Mouse (Mus musculus) right cerebral cortex, postnatal 14 days (tissue): ENCODE measurements around the gene Upk3b.

ENCODE experiments used
- DNase-seq: peaks from one replicate; pipeline ENCODE4 v3.0.0; 2022

Gene Upk3b

GRCm38 (mm10) chr5:136077001-136077550 is 38.8 kb downstream of the Upk3b start:
- no peak for DNase-seq

DNA sequence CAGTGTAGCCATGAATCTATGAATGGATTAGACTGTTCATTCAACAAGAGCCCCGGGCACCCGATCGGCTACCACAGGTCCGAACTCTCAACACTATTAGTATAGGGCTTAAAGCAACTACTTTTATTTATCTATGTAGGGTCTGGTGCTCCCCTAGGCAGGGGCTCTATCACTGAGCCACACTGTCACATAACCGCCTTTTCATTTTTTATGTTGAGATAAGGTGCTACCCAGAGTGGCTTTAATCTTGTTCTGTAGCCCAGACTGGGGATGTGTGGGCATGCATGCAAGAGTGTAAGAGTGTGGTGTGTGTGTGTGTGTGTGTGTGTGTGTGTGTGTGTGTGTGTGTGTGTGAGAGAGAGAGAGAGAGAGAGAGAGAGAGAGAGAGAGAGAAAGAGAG is 39.8 kb downstream of the Upk3b start:
- no peak for DNase-seq

- no peak for DNase-seq
Measured at GRCm38 (mm10) chr5:136082345-136082744, 44.0 kb downstream of the Upk3b start.

DNA sequence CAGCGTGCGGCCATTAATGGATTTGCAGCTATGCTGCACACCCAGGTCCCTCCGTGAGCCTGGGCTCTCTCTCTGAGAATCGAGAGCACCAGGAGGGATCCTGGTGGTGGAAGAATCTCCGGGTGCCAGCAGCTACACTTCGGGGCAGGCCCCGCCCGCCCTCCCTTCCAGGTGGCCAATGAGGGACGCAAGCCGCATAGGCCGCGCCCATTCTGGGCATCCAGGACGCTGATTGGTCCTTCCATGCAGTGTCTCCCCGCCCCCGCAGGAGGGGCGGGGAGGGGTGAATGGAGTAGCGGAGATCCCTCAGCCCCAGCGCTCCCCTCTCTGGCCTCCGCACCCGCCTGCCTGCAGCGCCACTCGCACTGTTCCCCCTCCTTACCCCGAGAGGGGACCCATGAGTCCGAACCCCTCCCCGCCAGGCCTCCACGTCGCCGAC is 45.4 kb downstream of the Upk3b start, which contains the start of gene Rasa4:
Gene Rasa4 (plus strand): TSS at position 248 of the 439 bp plus-strand sequence.
- DNase-seq = peak; percentile 90

GRCm38 (mm10) chr5:136084144-136084881 is 46.0 kb downstream of the Upk3b start:
- DNase-seq = no peak

- DNase-seq = no peak
Measured at GRCm38 (mm10) chr5:136084891-136085651, 46.8 kb downstream of the Upk3b start.

DNA sequence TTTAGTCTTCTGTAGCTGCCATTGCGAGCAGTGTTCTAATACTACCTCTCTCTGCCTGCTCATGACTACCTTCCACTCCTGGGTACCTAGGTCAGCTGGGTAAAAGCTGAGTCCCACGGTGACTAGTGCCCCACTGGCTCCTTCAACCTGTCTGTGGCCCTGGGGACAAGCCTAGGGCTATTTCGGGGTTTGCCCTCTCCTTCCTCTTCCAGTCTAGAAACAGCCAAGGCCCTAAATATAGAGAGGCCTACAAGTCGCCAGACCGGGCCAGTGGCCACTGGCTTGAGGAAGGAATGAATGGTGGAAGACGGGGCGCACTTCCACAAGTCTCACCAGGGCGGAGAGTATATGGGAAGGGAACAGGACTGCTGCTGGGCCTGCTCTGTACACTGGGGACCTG is 48.0 kb downstream of the Upk3b start:
- DNase-seq = no peak

- DNase-seq = no peak
Measured at GRCm38 (mm10) chr5:136088821-136089575, 50.7 kb downstream of the Upk3b start.

DNA sequence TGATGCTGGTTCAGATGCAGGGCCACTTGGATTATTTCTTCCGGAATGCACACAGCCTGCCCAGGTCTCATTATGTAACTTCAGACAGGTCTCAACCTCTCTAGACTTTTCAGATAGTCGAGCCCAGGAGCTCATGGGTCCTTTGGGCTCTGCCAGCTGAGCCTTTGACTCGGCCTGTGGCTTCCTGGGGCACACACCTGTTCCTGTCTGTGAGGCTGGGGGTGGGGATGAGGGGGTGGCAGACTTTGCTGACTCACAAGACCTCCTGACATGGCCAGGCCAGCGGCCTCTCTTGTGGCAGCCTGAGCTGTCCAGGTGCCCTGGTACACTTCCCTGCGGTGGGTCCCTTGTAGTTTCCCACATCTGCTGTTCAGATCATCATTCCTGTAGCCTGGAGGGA is 53.6 kb downstream of the Upk3b start:
- DNase-seq = no peak

DNA sequence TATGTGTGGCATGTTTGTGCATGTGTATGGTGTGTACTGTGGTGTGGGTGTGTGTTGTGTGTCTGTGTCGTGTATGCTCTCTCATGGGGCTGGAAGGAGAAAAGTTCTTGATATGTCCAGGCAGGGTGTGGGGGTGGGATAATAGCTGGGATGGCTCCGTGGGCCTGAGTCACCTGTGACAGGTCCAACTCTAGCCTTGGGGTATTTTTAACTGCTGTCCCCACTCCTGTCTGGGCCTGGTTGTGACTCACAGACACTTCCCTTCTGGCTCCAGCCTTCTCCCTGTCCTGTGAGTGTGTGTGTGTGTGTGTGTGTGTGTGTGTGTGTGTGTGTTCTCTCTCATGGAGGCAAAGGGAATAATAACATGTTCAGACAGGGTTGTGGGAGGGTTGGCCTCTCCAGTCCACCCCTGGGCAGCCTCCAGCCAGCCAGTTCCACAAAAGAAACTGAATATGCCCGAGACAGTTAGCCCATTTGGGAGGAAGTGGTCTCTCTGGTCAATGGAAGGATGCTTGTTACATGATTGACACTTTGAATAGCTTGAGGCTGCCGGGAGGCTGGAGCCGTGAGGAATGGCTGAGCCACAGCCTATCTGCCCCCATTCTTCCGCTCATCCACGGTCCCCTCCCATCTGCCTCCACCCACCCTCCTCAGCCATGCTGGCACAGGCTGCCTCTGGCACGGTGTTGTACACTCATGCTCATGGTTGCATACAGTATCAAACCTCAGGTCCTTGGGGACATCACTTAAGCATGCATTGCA is 56.1 kb downstream of the Upk3b start:
- DNase-seq = no peak

DNA sequence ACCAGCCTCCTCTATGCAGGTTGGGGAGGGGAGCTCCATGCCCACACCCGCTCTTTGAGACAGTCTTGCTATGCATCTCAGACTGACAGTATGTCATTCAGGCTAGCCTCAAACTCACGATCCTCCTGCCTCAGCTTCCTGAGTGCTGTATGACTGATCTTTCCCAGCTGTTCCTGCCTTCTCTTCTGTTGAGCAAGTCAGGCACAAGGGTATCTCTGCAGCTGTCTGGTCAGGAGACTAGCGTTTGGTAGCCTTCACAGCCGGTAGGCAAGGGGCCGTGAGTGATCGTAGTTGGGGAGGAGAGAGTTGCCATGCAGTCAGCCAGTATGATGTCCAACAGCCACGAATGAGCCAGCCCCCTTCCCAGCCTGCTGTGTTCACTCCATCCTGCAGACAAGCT is 56.8 kb downstream of the Upk3b start:
- no peak for DNase-seq
